Mouse (Mus musculus) large intestine, adult 2 months (tissue): ENCODE measurements around the gene Pbx1. TPM values are rescaled to one million over a fixed set of nuclear protein-coding genes. Genes with fewer than 3 reads are reported as not detected.
A peak's percentile ranks its signal among the peaks of the same experiment; 100 is the strongest.

Experiments
- DNase-seq: peaks from one replicate; pipeline ENCODE4 v3.0.0-alpha.2; 2012; ENCODE audit warnings: low read depth, low spot score
- WGBS: fragments of 180-500 bp; shearing (Covaris S2); methylation state at CpG from one replicate; pipeline ENCODE4 v1.1.7; 2018; 5-methylcytosine and 5-hydroxymethylcytosine counted together
- polyA plus RNA-seq: library from polyadenylated mRNA; depleted of rRNA; stranded (reverse); fragments of >200 nt; gene quantifications from 2 replicates; pipeline ENCODE4 v1.2.3, GENCODE M21; 2012

Pbx1 gene
- polyA plus RNA-seq, 1 experiment = 11.1 TPM

GRCm38 (mm10) chr1:168243068-168243467 lies 189.0 kb downstream of the Pbx1 start:
- no peak for DNase-seq
- WGBS = 72% methylated on average over 7 of the region's 7 CpGs

GRCm38 (mm10) chr1:168241316-168241715 lies 190.8 kb downstream of the Pbx1 start:
- 63% methylated on average over 7 of the region's 7 CpGs for WGBS

GRCm38 (mm10) chr1:168240846-168241245 lies 191.2 kb downstream of the Pbx1 start:
- no peak for DNase-seq
- 83% methylated on average over 7 of the region's 7 CpGs for WGBS

More at GRCm38 (mm10) chr1:168241316-168241715, 190.8 kb downstream of the Pbx1 start:
- DNase-seq = no peak

- no peak for DNase-seq
- 88% methylated on average over 5 of the region's 5 CpGs for WGBS
Measured at GRCm38 (mm10) chr1:168240386-168240785, 191.7 kb downstream of the Pbx1 start.

GRCm38 (mm10) chr1:168236101-168236500 lies 196.0 kb downstream of the Pbx1 start:
- 88% methylated on average over 5 of the region's 5 CpGs for WGBS
- DNase-seq = no peak

GRCm38 (mm10) chr1:168234355-168234754 lies 197.7 kb downstream of the Pbx1 start:
- 80% methylated on average over 11 of the region's 11 CpGs for WGBS
- no peak for DNase-seq

- no peak for DNase-seq
- 95% methylated on average over 1 of the region's 1 CpGs for WGBS
Measured at GRCm38 (mm10) chr1:168233182-168233581, 198.9 kb downstream of the Pbx1 start.

- DNase-seq = no peak
- 88% methylated on average over 11 of the region's 11 CpGs for WGBS
Measured at GRCm38 (mm10) chr1:168231548-168232429, 200.3 kb downstream of the Pbx1 start.

GRCm38 (mm10) chr1:168230858-168231257 lies 201.2 kb downstream of the Pbx1 start:
- WGBS = 11% methylated on average over 1 of the region's 1 CpGs
- no peak for DNase-seq

- 81% methylated on average over 4 of the region's 4 CpGs for WGBS
Measured at GRCm38 (mm10) chr1:168230134-168230533, 201.9 kb downstream of the Pbx1 start.

GRCm38 (mm10) chr1:168228756-168229526 lies 203.1 kb downstream of the Pbx1 start:
- WGBS = 72% methylated on average over 6 of the region's 6 CpGs
- no peak for DNase-seq

More at GRCm38 (mm10) chr1:168230134-168230533, 201.9 kb downstream of the Pbx1 start:
- no peak for DNase-seq

- DNase-seq = no peak
- WGBS = 67% methylated on average over 6 of the region's 6 CpGs
Measured at GRCm38 (mm10) chr1:168226150-168226549, 205.9 kb downstream of the Pbx1 start.

GRCm38 (mm10) chr1:168225595-168226127 lies 206.4 kb downstream of the Pbx1 start:
- 83% methylated on average over 7 of the region's 7 CpGs for WGBS
- DNase-seq = no peak

- WGBS = 93% methylated on average over 5 of the region's 5 CpGs
- no peak for DNase-seq
Measured at GRCm38 (mm10) chr1:168224218-168224617, 207.9 kb downstream of the Pbx1 start.

GRCm38 (mm10) chr1:168222794-168223193 lies 209.3 kb downstream of the Pbx1 start:
- WGBS = 95% methylated on average over 7 of the region's 7 CpGs
- DNase-seq = no peak

GRCm38 (mm10) chr1:168221071-168221521 lies 211.0 kb downstream of the Pbx1 start:
- DNase-seq = no peak
- 59% methylated on average over 14 of the region's 14 CpGs for WGBS

GRCm38 (mm10) chr1:168215896-168216747 lies 215.9 kb downstream of the Pbx1 start:
- 73% methylated on average over 17 of the region's 17 CpGs for WGBS
- no peak for DNase-seq

GRCm38 (mm10) chr1:168215468-168215867 lies 216.6 kb downstream of the Pbx1 start:
- 47% methylated on average over 6 of the region's 6 CpGs for WGBS
- no peak for DNase-seq

- peak; percentile 22 for DNase-seq
- WGBS = 25% methylated on average over 5 of the region's 5 CpGs
Measured at GRCm38 (mm10) chr1:168214040-168214443, 218.0 kb downstream of the Pbx1 start.
